Mouse (Mus musculus) gastrocnemius, postnatal 25 days (tissue): Measurements from ENCODE around the gene Cped1. TPM values are rescaled to one million over a fixed set of nuclear protein-coding genes. Genes with fewer than 3 reads are reported as not detected.
A peak's percentile ranks its signal among the peaks of the same experiment; 100 is the strongest.
"Not testable (repeated sequence)": the region's sequence is repeated elsewhere in the genome, so short reads cannot be mapped to it uniquely, and the experiment has no call there.

Experiments used
- DNase-seq: peaks from one replicate; pipeline ENCODE4 v3.0.0; 2022
- total RNA-seq, 2 experiments: library from RNA; stranded (reverse); gene quantifications; 1 replicate in 1 of 2; 2 replicates in 1 of 2; pipeline ENCODE4 v1.2.3; 2021

Gene Cped1
- total RNA-seq, 2 experiments from 2014 or later: 16.8 to 22.7 TPM

DNA sequence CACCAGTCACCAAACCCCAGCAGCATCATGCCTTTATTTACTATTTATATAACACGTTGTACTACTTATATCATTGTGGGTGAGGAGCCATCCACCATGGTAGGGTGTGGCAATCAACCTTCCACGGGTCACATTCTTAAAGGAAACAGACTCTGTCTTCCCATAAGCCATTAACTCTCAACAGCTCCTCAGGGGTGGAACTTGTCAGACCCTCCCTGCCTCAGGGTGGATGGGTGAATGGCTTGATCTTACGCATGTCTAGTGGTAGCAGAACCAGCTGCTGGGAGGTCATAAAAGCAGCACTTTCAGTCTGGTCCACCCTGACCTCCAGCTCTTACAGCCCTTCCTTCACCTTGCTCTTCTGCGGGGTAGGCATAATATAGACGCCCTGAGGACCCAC lies 100.3 kb downstream of the Cped1 start:
- no peak for DNase-seq

DNA sequence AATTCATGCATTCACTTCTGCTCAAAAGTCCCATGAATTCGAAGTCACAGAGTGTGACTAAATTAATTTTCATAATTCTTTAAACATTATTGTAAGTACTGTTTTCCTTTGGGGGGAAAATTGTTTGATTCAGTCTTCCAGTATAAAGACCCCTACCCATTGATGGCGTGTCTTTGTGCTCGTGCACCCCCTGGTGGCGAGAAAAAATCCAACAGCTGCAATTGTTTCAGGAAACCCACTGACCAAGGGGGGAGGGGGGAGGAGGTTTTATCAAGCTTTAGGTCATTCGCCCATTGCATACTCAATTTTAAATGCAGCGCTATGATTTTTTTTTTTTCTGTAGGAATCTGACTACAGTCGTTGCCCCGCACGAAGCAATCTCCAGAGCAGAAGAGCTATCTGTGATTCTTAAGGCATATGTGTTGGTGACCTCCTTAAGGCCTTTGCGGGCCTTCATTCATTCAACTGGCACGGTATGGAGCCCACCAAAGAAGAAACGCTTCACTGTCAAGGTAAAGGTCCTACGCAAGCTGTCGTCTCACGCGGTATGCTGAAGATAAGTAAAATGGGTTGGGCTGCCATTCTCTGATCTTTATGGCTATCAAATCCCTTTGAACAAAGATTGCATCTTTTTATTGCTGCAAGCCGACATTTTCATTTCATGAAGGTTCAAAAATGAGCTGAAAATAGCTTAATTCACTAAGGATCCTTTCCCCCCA lies 102.8 kb downstream of the Cped1 start:
- DNase-seq: no peak

DNA sequence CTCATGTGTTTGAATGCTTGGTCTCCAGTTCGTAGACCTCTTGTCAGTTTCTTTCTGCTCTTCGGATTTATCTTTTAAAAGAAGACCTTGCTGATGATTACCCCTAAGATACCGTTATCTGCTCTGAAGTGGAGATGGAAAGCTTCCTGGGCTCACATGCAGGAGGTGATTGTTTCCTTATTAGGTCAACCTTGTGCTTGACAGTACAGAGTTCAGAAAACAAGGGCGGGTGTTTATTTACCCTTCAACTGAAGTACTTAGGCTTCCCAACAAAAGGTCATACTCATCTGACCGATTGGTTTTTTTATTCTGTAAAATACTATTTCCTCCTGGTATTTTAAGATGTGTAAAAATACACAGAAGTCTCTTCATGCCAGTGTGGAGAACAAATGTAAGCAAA lies 106.1 kb downstream of the Cped1 start:
- DNase-seq: no peak

DNA sequence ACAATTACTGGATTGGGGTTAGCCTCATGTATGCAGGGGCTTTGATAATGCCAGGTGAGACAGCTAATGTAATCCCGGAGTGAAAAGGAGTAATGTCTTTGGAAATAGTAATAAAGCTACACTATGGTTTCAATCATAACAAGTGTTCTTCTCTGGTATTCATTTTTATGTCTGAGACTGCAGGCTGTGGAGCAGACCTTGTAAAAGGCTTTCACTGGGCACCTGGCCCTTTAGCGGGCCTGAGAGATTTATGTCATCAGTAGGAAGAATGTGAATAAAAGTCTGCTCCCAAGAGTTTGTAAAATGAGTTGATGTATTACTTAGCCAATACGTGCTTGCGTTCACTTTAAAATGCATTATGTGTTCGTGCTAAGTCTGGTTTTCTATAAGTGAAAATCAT lies 108.1 kb downstream of the Cped1 start:
- DNase-seq: no peak

DNA sequence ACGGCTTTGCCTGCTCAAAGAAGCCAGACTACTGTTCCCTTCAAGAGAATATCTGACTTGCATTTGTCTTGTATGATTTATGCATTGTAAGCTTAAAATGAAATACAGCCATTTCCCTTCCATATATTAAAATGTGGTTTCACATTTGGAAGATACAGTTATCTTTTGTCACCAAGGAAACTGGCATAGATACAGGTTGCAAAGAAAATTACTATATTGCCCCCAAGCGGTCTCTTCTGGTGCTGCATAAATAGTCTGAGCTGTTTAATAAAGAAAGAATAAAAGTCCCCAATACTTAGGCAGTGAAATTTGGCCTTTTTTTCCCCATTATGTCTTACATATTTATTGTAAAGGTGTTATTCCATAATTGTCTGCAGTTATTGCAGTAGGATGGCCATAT lies 112.0 kb downstream of the Cped1 start:
- no peak for DNase-seq

DNA sequence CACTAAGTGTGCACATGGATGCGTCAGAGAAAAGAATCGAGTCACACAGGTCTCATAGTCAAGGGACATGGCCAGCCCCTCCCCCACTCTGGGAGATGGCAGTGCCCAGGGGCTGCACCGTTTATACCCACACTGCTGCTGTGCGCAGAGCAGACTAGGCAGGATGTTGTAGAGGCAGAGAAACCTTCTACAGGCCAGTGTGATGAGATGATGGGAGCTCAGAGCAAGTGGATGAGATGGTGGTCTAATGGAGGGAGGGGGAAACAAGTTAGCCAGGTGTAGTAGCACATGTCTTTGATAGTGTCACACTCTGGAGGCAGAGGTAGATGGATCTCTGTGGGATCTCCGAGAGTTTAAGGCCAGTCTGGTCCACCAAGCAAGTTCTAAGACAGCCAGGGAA lies 114.1 kb downstream of the Cped1 start:
- DNase-seq: no peak

DNA sequence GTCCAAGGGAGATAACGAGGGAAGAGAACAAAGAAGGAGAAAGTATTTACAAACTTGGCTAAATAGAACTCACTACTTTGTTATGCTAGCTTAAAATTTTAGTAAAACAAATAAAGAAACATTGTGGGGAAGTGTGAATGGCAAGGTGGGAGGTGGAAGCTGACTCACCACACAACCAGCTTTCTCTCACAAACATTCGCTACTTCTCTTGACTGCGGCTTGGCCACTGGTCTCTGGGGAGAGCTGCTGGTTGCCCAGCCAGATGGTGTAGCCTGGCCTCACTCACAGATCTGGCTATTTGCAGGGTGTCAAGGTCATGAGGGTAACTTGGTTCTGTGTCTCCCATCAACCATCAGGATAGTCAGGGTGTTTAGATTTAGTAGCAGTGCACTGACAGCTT lies 116.2 kb downstream of the Cped1 start:
- DNase-seq: no peak

DNA sequence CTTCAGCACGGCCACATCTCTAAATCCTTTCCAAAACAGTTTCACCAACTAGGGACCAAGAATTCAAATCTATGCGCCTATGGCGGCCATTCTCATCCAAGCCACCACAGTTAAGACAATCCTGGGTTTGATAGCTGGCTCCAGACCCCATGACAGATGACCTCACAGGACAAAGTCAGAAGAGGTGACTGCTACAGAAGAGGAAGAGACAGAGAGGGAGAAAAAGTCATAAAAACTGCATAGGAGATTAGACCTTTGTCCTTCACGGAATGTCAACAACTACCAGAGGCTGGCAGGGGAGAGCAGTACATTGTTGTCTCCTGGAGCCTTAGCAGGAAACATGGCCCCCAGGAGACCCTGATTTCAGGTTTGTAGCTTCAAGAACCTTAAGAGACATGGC lies 117.0 kb downstream of the Cped1 start:
- no peak for DNase-seq

DNA sequence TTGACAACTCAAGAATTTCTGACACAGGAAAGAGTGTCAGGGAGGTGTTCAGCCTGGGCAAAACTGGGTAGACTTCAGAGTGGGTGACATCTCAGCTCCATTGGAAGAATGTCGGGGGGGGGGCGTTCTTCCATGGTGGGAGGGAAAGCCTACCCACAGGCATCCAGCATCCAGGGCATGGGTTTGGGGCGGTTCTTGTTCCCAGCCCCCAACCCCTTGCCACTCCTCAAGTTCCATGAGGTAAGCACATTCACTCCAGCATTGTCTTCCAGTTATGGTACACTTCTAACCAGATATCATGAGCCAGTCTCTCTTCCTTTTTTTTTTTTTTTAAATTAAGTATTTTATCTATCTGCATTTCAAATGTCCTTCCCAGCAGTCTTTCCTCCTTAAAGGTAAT lies 118.0 kb downstream of the Cped1 start:
- DNase-seq: no peak

DNA sequence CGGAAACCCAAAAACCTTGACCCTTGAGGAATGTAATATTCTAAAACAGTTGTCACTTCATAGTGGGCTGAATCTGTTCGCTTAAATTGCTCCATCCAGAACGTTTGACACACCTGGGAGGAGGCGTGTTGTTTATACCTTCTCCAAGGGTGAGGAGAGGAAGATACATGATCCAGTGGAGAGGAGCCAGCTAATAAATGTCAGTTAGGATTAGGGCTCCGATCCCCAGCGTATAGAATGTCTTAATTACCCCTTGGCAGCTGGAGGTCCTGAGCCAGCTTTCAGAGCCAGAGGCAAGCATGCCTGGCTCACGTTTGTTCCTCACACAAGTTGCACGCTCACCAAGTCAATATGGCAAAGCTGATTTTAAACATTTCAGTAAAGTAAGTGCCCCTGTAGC lies 118.5 kb downstream of the Cped1 start:
- DNase-seq: no peak

DNA sequence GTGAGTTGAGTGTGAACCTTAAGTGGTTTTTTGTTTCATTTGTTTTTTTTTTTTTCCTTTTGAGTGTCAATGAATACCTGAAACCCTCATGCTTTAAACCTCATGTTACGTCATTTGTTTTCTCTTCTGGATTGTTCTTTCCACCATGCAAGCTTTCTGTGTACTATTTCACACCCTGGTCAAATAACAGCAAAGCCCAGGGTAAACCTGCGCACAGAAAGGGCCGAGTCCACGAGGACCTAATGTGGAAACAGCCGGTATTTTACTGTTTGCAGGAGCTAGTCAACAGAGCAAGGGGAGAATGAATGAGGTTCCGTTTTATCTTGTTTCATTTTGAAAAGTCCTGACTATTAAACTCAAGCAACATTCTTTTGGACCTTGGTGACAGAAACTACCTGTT lies 128.4 kb downstream of the Cped1 start:
- DNase-seq: no peak

DNA sequence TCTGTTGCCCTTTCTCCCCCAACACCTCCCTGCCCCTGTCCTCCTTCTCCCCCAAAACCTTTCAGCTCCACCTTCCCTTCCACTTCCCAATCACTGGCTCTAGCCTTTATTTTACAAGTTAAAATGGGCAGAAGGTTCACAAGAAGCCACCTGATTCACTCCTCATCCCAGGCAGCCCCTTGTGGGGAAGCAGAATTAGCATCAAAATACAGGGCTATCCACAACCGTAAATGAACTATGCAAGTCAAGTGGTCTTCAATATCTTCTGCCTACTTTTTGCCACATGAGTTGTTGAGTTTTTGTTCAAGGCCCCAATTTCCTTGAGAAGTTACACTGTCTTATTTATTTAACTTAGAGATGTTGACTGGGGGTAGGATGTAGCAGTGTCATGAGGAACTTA lies 131.0 kb downstream of the Cped1 start:
- no peak for DNase-seq

DNA sequence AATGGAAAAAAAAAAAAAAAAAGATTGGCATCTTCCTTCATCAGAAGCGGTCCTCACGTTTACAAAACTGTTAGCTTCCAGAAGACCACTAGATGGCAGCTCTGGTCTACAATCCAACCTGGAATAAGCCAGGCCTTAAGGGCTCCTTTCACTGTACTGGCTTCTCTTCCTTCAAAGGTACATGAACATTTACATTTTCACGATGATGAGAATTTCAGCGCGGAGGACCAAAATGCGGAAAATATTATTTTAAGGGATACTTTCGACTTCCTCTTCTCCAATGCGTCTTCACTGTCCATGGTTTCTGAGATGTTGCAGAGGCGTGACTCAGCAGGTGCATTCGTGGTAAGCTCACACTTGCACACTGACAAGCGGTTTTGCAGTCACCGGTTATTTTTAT lies 136.4 kb downstream of the Cped1 start:
- no peak for DNase-seq

DNA sequence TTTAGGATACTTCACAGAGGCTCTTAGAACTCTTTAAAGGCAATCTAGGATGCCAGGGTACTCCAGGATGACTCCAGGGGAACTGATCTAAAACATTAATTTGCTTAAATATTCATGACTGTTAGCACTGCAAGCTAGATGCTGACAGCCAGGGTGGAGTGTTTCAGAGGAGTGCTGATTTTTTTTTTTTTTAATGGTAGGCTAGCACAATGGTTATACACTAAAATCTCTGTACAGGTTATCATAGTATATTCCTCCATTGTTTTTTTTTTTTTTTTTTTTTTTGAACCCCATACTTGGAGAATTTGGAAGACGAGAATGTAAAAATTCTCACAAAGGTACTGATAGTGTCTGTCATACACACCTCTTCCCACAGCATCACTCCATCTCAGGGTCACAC lies 137.0 kb downstream of the Cped1 start:
- DNase-seq: no peak

DNA sequence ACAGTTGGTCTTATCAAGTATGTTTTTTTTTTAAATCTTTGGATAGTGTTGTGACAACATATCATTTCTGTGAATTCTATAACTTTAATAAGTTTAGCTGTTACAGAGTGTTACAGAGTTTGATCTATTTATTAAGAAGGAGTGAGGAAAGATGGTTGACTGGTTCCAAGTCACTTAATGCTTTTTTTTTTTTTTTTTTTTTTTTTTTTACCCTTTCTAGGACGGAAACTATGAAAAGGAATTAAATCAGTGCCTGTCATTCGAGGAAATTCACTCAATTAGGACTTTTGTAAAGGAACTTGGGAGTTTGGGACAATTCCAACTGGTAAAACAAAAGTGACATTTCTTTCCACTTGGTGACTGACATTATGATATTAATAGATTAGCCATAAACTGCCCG lies 137.6 kb downstream of the Cped1 start:
- DNase-seq: no peak

DNA sequence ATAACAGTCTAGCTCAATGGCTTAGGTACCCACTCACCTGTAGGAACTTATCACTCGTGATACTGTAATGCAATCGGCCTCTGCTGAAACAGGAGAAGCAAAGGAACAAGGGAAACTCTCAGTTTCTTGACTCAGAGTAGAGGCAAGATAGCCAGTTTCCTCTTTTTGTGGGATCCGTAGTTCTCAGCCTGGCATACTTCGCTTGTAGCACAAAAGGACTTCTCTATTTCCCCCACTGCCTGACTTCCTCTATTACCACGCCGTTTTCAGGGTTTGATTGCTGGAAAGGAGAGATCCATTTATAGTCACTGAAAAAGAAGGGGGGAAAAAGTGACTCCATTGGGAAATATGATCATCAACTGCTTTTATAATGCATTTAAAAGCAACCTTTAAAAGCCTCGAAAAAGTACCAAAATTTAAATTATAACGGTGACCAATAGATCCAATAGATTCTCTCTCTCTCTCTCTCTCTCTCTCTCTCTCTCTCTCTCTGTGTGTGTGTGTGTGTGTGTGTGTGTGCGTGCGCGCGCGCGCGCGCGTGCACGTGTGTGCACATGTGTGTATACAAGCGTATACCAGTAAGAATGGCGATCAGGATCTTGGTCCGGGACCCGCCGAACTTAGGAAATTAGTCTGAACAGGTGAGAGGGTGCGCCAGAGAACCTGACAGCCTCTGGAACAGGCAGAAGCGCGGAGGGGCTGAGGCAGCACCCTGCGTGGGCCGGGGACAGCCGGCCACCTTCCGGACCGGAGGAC lies 139.0 kb downstream of the Cped1 start:
- not testable (repeated sequence) for DNase-seq

DNA sequence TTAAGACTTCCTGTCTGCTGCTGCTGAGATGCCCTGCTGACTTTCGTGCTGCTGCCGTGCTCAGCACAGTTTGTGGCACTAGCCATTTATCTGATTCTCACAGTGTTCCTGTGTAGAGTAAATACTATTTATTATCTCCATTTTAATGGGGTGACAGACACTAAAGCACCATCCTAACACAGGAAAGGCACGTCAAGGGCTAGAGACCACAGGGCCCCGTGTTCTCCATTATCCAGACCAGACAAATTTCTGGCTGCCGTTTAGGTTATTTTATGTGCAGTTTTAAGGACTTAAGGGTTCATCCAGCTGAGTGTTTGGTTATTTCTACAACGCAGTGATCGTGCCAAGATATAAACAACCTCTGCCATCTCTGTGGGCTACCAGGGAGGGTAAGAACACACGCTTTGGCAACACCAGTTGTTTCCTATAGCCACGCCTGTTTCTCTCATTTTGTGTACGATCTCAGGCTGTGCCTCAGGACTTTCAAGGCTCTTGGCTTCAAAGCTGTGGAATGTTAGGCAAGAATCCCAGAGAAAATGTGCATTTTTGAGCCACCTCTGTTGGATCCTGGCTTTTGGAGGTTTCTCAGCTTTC lies 149.4 kb downstream of the Cped1 start:
- no peak for DNase-seq

DNA sequence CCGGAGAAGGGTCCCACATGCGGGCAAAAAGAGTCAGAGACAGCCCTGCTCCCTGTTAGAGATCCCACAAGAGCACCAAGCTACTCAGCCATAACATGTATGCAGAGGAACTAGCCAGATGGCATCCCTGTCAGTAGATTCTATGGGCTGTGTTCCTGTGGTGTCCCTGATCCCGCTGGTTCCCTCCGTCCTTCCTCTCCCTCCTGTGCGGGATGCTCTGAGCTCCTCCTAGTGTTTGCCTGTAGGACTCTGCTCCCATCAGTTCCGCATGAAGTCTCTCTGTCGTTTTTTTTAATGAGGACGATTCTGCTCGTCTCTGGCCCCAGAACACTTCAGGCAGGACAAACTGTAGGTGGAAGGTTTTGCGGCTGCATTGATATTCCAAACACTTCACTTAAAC lies 151.1 kb downstream of the Cped1 start:
- no peak for DNase-seq

DNA sequence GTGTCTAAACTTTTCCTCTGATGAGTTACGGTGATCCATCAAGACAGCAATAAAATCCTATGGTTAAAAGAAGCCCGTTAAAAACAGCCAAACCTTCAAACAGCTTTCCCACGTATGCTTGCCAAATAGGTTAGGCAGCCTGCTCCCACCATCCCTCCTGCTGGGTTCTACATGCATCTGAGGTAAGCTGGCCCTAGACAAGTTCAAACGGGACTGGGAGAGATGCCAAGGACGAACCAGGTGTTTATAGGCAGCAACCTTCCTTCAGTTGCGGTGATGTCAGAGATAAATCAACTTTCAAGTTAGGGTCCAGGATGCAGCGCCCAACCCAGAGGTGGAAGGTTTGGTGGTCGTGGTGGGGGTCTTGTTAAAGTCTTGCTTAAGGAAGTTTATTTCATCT lies 155.1 kb downstream of the Cped1 start:
- no peak for DNase-seq

DNA sequence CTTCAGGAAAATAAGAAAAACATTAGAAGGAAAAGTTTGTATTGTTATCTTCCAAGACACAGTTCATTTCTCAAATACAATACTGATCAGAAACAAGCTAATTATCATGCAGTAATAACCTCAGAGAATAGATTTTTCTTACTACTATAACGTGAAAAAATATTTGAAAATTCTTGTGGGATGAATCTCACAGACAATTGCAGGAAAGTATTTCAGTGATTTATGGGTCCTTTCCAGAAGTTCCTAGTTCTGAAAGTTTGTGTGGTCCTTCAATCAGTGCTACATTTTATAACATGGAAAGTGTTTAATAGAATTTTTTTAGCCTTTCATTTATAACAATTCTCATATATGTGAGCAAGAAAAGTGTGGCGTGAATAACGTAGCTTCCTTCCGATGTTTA lies 161.5 kb downstream of the Cped1 start:
- no peak for DNase-seq

DNA sequence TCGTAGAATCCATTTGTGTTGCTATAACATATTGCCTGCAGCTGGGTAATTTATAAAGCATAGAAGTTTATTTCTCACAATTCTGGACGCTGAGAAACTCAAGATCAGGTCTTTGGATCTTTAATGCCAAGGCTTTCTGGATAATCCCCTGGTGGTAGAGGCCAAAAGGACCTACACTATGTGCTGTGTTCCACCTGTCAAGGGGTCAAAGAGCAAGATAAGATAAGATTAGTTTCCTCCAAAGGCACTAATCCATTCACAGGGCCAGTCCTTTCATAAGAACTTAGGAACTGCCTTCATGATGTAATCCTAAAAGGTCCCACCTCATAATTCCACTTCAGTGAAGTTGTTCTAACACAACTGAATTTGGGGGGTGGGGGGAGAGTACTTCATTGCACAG lies 162.8 kb downstream of the Cped1 start:
- DNase-seq: no peak

DNA sequence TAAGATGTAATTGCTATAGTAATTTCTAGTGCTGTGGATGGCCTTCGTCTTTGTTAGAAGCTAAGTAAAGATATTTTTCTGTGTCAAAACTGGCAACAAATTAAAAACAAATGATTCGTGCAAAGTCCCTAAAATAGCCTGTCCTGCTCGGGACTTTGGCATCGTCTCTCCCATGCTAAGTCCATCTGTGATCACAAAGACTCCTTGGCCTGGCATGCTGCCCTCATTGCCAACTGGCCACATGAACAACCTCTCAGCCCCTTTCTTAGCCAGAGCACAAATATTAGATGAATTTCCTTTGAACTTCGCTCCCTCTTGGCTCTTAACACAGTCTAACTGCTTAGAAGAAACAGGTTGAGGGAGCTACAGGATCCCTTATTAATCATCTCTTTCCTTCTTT lies 171.7 kb downstream of the Cped1 start:
- peak; percentile 30 for DNase-seq

DNA sequence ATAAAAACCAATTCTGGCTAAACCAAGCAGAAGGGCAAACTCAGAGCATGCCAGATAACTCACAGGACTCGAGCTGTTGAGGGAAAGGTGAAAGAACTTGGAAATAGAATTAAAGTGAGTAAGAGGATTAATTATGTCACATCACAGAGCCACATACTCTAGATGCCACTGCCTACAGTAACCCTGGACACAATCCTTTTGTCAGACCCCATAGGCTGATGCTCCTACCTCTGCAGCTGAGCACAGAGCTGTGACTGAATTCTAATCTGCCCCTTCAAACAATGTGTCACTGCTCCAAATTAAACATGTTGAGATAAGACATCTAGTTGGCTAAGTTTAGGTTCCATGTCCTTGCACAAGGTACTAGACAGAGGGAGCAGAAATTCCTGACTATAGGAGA lies 176.2 kb downstream of the Cped1 start:
- DNase-seq: no peak

DNA sequence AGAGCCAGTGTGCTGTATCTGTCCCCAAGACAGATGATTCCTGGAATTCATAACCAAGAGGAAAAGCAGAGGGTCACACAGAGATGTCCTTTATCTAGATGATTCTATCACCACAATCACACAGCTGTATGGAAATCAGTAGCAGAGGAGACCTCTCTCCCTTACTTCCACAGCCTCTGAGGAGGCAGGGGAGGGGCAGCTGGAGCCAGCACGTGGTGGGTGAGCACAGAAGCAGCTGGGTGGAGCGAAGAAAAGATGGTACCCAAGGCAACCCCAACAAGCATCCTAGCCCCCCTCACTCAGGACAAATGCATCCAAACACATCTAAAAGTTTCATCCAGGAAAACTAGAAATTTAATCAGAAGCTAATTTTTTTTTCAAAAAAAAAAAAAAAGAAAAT lies 182.7 kb downstream of the Cped1 start:
- DNase-seq: no peak
